Mouse (Mus musculus) heart, embryonic 14.5 days (tissue): ENCODE measurements around the gene Ints5. TPM values are rescaled to one million over a fixed set of nuclear protein-coding genes. Genes with fewer than 3 reads are reported as not detected.
"Not testable (repeated sequence)": the region's sequence is repeated elsewhere in the genome, so short reads cannot be mapped to it uniquely, and the experiment has no call there.

Experiments used
- ATAC-seq: fragments of 200-750 bp; cut with Nextera tagmentation; 2 replicates; pipeline ENCODE4 v1.8.0; 2017; ENCODE audit warnings: low read depth, moderate TSS enrichment; ENCODE audit not compliant: insufficient number of reproducible peaks, insufficient read depth, low FRiP score
- H3K27ac ChIP-seq, 2 experiments: fragments of 200-500 bp in 1 of 2; fragments of 300-500 bp in 1 of 2; sonication (generic) in 1 of 2; replicated peaks in 1 of 2; 2 replicates each; pipeline ENCODE4 v1.5.1; 2012 to 2014; ENCODE audit warnings: low read depth in 2 of 2, low read length in 2 of 2, control low read depth in 1 of 2, mild to moderate bottlenecking in 1 of 2, mixed read lengths in 1 of 2; ENCODE audit not compliant: control insufficient read depth in 1 of 2, insufficient read depth in 1 of 2
- H3K27me3 ChIP-seq: fragments of 300-500 bp; sonication (generic); 2 replicates; pipeline ENCODE4 v1.6.1; 2014; ENCODE audit warnings: mild to moderate bottlenecking, low read length, control low read depth; ENCODE audit not compliant: control insufficient read depth, insufficient read depth
- H3K36me3 ChIP-seq: fragments of 300-500 bp; sonication (generic); 2 replicates; pipeline ENCODE4 v1.6.1; 2014; ENCODE audit warnings: mild to moderate bottlenecking, control low read depth, low read length, mixed read lengths; ENCODE audit not compliant: control insufficient read depth, insufficient read depth
- H3K4me1 ChIP-seq, 2 experiments: fragments of 200-500 bp in 1 of 2; fragments of 300-500 bp in 1 of 2; sonication (generic) in 1 of 2; 2 replicates each; pipeline ENCODE4 v1.6.1; 2012 to 2014; ENCODE audit warnings: low read length in 2 of 2, control low read depth in 1 of 2, mixed read lengths in 1 of 2; ENCODE audit not compliant: control insufficient read depth in 2 of 2, insufficient read depth in 2 of 2
- H3K4me2 ChIP-seq: fragments of 300-500 bp; sonication (generic); 2 replicates; pipeline ENCODE4 v1.6.1; 2014; ENCODE audit warnings: mild to moderate bottlenecking, low read length
- H3K4me3 ChIP-seq, 2 experiments: fragments of 200-500 bp in 1 of 2; fragments of 300-500 bp in 1 of 2; sonication (generic) in 1 of 2; 2 replicates each; pipeline ENCODE4 v1.5.1; 2012 to 2014; ENCODE audit warnings: low read length in 2 of 2, mild to moderate bottlenecking in 2 of 2, control low read depth in 1 of 2, low read depth in 1 of 2, moderate library complexity in 1 of 2; ENCODE audit not compliant: control insufficient read depth in 1 of 2, insufficient read depth in 1 of 2
- H3K9ac ChIP-seq: fragments of 300-500 bp; sonication (generic); 2 replicates; pipeline ENCODE4 v1.6.1; 2014; ENCODE audit warnings: mild to moderate bottlenecking, low read length
- H3K9me3 ChIP-seq: fragments of 300-500 bp; sonication (generic); 2 replicates; pipeline ENCODE4 v1.6.1; 2016; ENCODE audit warnings: low read length, control low read depth; ENCODE audit not compliant: control insufficient read depth
- WGBS: fragments of 180-500 bp; shearing (Covaris S2); extraction: QIAGEN DNeasy Blood & Tissue Kit; methylation state at CpG from one replicate; pipeline ENCODE4 v1.1.7; 2014; 5-methylcytosine and 5-hydroxymethylcytosine counted together
- polyA plus RNA-seq: library from polyadenylated mRNA; unstranded; fragments of >200 nt; fragmentation: Nextera tagmentation; extraction: Ambion mirVana; gene quantifications from 2 replicates; pipeline ENCODE4 v1.2.1, GENCODE M21; 2014

Gene Ints5
- polyA plus RNA-seq, 1 experiment from 2014 or later, result 18.2 TPM

DNA sequence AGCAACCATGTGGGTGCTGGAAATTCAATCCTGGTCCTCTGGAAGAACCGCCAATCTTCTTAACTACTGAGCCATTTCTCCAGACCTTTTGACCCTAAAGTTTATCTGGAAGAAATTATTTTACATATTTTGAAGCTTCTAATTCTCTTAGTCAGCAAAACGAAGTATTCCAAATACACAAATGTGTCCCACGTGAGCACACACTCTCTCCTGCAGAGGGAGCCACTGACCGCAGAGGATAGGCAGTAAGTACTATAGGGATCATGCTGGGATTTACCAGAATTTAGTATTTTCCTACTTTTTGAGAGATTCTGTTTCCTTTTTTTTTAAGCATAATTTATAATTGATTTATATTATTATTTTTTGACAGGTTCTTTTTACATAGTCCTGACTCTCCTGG, 35.1 kb upstream of the Ints5 start:
- Histone ChIP-seq H3K4me2 (no peak overlapping the region), H3K4me3 (no peak overlapping the region), H3K36me3 (no peaks in the 10 kb centered on the region), H3K27ac (no peak overlapping the region), H3K4me1 (no peaks in the 10 kb centered on the region), H3K9me3 (no peaks in the 10 kb centered on the region), H3K27me3 (no peaks in the 10 kb centered on the region), H3K9ac (no peak overlapping the region)
- no peak for ATAC-seq
- 37% methylated on average over 4 of the region's 4 CpGs for WGBS

DNA sequence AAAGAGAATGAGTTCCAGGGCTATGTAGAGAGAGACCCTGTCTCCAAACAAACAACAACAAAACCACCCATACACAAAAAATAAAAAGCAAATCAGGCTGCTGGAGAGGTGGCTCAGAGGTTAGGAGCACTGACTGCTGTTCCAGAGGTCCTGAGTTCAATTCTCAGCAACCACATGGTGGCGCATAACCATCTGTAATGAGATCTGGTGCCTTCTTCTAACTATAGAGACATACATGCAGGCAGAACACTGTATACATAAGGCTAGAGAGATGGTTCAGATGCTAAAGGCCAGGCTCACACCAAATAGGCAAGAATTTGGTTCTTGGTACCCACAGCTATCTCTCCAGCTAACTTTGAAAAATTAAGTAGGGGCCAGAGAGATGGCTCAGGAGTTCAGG, 33.8 kb upstream of the Ints5 start:
- H3K4me3 ChIP-seq, result no peak overlapping the region
- ATAC-seq, result no peak; the same call in 1 of the 2 replicates
- no peak overlapping the region for H3K27ac ChIP-seq
- no peaks in the 10 kb centered on the region for H3K36me3 ChIP-seq
- H3K9me3 ChIP-seq, result no peaks in the 10 kb centered on the region
- H3K27me3 ChIP-seq, result no peaks in the 10 kb centered on the region
- no peaks in the 10 kb centered on the region for H3K4me1 ChIP-seq
- WGBS, result 13% methylated on average over 1 of the region's 1 CpGs
- no peak overlapping the region for H3K4me2 ChIP-seq
- H3K9ac ChIP-seq, result no peak overlapping the region

DNA sequence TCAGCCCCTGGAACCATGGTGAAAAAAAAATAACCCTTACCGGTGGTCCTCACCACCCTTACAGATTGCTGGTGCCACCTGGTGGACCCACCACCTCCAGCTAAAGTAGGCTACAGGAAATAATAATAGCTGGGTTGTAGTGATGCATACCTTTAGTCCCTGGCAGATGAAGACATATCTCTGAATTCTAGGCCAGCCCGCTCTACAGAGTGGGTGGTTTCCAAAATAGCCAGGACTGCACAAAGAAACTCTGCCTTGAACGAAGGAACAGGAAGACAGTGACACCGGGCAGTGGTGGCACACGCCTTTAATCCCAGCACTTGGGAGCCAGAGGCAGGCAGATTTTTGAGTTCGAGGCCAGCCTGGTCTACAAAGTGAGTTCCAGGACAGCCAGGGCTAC, 28.5 kb upstream of the Ints5 start:
- no peak overlapping the region for H3K27ac ChIP-seq
- H3K27me3 ChIP-seq, result no peaks in the 10 kb centered on the region
- H3K9ac ChIP-seq, result no peak overlapping the region
- no peaks in the 10 kb centered on the region for H3K36me3 ChIP-seq
- no peak for ATAC-seq
- H3K4me1 ChIP-seq, result no peaks in the 10 kb centered on the region
- H3K9me3 ChIP-seq, result no peaks in the 10 kb centered on the region
- H3K4me2 ChIP-seq, result no peak overlapping the region
- no peak overlapping the region for H3K4me3 ChIP-seq
- WGBS, result 80% methylated on average over 6 of the region's 6 CpGs

DNA sequence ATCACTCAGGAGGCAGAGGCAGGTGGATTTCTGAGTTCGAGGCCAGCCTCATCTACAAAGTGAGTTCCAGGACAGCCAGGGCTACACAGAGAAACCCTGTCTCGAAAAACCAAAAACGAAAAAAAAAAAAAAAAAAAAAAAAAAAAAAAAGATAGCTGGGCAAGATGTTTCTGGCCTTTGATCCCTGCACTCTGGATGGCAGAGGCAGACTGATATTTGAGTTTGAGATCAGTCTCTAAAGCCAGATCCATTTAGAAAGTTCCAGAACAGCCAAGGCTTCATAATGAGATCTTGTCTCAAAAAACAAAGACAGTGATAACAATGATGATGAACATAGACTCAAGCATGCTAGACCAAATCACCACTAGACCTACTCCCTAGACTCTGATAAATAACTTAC, 22.4 kb upstream of the Ints5 start:
- peak overlapping the region in 1 of 2 experiments; percentile 70; a peak in 1 of 4 replicates for H3K4me3 ChIP-seq
- not testable (repeated sequence) for H3K27ac ChIP-seq, ATAC-seq, H3K4me1 ChIP-seq, H3K27me3 ChIP-seq, H3K9me3 ChIP-seq
- peaks cover 28% of the 10 kb centered on the region for H3K36me3 ChIP-seq
- 37% methylated on average over 1 of the region's 3 CpGs for WGBS
- peak overlapping the region; percentile 66 for H3K4me2 ChIP-seq
- H3K9ac ChIP-seq, result peak overlapping the region; percentile 94

DNA sequence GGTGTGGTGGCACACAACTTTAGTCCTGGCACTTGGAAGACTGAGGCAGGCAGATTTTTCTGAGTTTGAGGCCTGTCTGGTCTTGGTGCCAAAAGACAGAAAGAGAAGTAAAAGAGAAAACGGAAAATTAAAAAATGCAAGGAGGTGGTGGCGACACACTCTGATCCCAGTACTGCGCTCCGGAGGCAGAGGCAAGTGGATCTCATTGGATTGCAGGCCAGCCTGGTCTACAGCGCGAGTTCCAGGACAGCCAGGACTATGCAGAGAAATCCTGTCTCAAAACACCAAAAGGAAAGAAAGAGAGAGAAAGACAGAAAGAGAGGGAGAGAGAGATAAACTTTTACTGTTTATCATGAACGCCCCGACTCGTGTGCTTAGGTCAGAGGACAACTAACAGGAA, 22.0 kb upstream of the Ints5 start:
- Histone ChIP-seq H3K4me1 (peaks cover 3 to 7% of the 10 kb centered on the region in 2 experiments; a peak in 2 of 4 replicates), H3K27me3 (no peaks in the 10 kb centered on the region), H3K4me3 (peak overlapping the region; percentile 70 to 77), H3K36me3 (peaks cover 33% of the 10 kb centered on the region), H3K9ac (peak overlapping the region; percentile 94), H3K27ac (peak overlapping the region; percentile 76 to 78), H3K4me2 (peak overlapping the region; percentile 66), H3K9me3 (no peaks in the 10 kb centered on the region)
- WGBS, result 39% methylated on average over 9 of the region's 9 CpGs
- no peak for ATAC-seq

DNA sequence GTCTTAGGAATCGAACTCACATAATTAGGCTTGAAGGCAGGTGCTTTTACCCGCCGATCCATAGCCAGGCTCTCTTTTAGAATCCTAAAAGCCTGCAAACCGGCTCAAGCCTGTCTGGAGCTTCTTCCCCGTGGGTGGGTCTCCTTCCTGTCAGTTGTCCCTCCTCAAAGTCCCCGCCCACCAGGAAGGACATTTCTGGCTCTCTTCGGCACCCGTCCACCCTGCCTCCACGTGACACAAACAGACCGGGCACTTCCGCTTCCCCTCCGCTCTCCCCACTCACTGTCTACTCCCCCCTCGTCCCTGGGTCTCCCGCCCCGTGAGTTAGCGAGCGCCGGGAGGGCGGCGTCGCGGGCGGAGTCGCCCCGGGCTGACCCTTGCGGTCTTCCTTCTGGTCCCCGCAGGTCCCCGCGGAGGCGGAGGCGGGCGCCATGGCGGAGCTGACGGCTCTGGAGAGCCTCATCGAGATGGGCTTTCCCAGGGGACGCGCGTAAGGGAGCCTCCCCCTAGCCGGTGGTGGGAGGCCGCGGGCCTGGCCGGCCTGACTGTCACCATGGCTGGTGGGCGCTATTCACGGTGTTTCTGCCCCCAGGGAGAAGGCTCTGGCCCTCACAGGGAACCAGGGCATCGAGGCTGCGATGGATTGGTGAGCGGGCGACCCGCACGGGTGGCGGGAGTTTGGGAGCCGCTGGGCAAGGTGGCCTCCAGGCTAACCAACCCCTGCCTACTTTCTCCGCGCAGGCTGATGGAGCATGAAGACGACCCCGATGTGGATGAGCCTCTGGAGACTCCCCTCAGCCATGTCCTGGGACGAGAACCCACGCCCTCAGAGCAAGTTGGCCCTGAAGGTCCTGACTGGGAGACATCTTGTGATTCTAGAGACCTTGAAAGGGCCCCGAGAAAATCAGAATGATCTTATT, 21.3 kb upstream of the Ints5 start, which contains the start of gene Ubxn1:
Gene Ubxn1 (plus strand): TSS at position 230 of the 920 bp plus-strand sequence.
- no peaks in the 10 kb centered on the region for H3K9me3 ChIP-seq
- peak within 1 kb of the TSS; percentile 94 for H3K9ac ChIP-seq
- H3K4me1 ChIP-seq, result peaks cover 3 to 7% of the 10 kb centered on the region in 2 experiments; a peak in 2 of 4 replicates
- H3K4me2 ChIP-seq, result peak within 1 kb of the TSS; percentile 88
- H3K36me3 ChIP-seq, result peaks cover 40% of the 10 kb centered on the region
- no peaks in the 10 kb centered on the region for H3K27me3 ChIP-seq
- peak within 1 kb of the TSS; percentile 76 to 78 for H3K27ac ChIP-seq
- H3K4me3 ChIP-seq, result peak within 1 kb of the TSS; percentile 70 to 77
- peak; percentile 97 for ATAC-seq
- WGBS, result 1% methylated on average over 59 of the region's 59 CpGs

DNA sequence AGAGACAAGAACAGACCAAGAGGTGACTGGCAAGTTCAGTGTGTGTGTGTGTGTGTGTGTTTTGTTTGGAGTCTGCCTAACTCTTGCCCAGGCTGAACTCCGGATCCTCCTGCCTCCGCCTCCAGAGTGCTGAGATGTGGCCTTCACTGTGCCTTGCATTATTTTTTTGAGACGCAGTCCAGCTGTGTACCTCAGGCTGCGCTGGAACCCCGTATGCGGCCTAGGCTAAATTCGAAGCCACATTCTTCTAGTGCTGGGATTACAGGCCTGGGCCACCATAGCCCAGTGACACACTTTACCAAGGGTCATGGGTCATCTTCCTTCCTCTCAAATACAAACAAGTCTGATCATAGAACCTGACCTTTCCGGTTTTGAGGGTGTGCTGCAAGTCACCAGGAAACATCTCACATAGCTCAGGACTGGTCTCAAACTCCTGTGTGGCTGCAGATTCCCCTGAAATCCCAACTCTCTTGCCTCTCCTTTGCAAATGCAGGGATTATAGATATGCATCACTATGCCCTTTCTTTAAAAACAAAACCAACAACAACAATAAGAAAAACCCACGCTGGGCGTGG, 20.5 kb upstream of the Ints5 start:
- Histone ChIP-seq H3K4me1 (peaks cover 3 to 7% of the 10 kb centered on the region in 2 experiments; a peak in 2 of 4 replicates), H3K4me2 (peak overlapping the region; percentile 88), H3K9ac (peak overlapping the region; percentile 94), H3K4me3 (peak overlapping the region; percentile 70 to 77), H3K27me3 (no peaks in the 10 kb centered on the region), H3K27ac (peak overlapping the region in 1 of 2 experiments; percentile 78; a peak in 2 of 4 replicates), H3K36me3 (peaks cover 48% of the 10 kb centered on the region), H3K9me3 (no peaks in the 10 kb centered on the region)
- ATAC-seq, result no peak
- WGBS, result 67% methylated on average over 10 of the region's 10 CpGs
